In the genomic region with DNA sequence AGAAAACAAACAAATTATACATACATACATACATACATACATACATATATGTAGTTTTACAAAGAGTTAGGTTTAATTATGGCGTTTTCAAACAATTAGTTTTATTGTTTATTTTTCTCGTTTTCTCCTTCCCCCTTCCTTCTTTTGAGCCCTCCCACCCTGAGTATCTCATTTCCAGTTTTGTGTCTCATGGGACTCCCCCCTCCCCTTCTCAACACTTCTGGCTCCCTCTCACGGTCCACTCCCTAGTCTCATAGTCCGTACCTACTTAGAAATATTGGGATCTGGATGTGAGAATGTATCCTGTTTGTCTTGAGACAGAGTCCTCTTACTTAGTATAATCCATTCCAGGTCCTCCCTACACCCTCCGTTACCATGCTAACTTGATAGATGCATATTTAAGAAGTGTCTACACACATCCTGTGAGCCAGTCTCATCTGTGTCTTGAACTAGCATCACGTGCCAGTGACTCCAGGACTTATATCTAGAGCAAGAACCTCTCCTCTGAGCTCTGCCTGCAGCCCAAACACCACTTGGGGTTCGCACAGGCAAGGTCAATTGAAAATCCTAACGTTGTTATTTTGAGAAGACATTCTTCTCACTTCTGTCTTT, we compare ENCODE assay signal across 20 mouse cellular contexts.
DNase-seq lines count a peak whose midpoint lies in the region; ATAC-seq and TF ChIP-seq lines count a peak whose summit lies in the region.
"Had no signal": no experiment of that assay in that cellular context is flagged by ENCODE, and none has a peak within 500 bp of the region (broad histone marks: within the 10 kb centered on the region; RNA-seq: fewer than 3 reads in every experiment).

No protein-coding gene starts in this region.

- no peak overlapping the region for H3K9ac ChIP-seq in forebrain, postnatal 0 days
- H3K9ac ChIP-seq: embryonic facial prominence, embryonic 12.5 days; forebrain, embryonic 12.5 days had no signal

- H3K9me3 ChIP-seq in forebrain, postnatal 0 days (ENCODE audit: low read length): no peaks in the 10 kb centered on the region
- H3K9me3 ChIP-seq in forebrain, embryonic 10.5 days: no peaks in the 10 kb centered on the region
- H3K9me3 ChIP-seq: embryonic facial prominence, embryonic 10.5 days; embryonic facial prominence, embryonic 12.5 days; forebrain, embryonic 12.5 days; G1E had no signal

- no peak overlapping the region for H3K4me3 ChIP-seq in forebrain, postnatal 0 days (ENCODE audit: low read depth, low read length)
- H3K4me3 ChIP-seq in forebrain, embryonic 10.5 days: no peak overlapping the region
- H3K4me3 ChIP-seq in testis, adult 2 months (ENCODE audit: control insufficient read depth, low read depth, low read length): peak overlapping the region; percentile 41
- H3K4me3 ChIP-seq: embryonic facial prominence, embryonic 10.5 days; embryonic facial prominence, embryonic 12.5 days; forebrain, embryonic 12.5 days had no signal

- 73% methylated on average over 8 of the region's 8 CpGs for WGBS in forebrain, postnatal 0 days
- WGBS in forebrain, embryonic 10.5 days: 83% methylated on average over 8 of the region's 8 CpGs

- H3K27me3 ChIP-seq in forebrain, postnatal 0 days (ENCODE audit: insufficient read depth, low read length): no peaks in the 10 kb centered on the region
- no peaks in the 10 kb centered on the region for H3K27me3 ChIP-seq in forebrain, embryonic 10.5 days (ENCODE audit: poor library complexity, severe bottlenecking)
- no peaks in the 10 kb centered on the region for H3K27me3 ChIP-seq in testis, adult 2 months (ENCODE audit: control insufficient read depth, insufficient read depth, low read length)
- H3K27me3 ChIP-seq: embryonic facial prominence, embryonic 12.5 days; forebrain, embryonic 12.5 days; Patski had no signal

- no peak overlapping the region for H3K4me2 ChIP-seq in forebrain, postnatal 0 days (ENCODE audit: low read depth)
- H3K4me2 ChIP-seq: embryonic facial prominence, embryonic 12.5 days; forebrain, embryonic 12.5 days had no signal

- H3K36me3 ChIP-seq in forebrain, postnatal 0 days (ENCODE audit: insufficient read depth): no peaks in the 10 kb centered on the region
- H3K36me3 ChIP-seq in forebrain, embryonic 10.5 days (replicated peaks): no peaks in the 10 kb centered on the region
- no peaks in the 10 kb centered on the region for H3K36me3 ChIP-seq in testis, adult 2 months (ENCODE audit: control insufficient read depth, insufficient read depth, low read length)
- H3K36me3 ChIP-seq: embryonic facial prominence, embryonic 10.5 days; embryonic facial prominence, embryonic 12.5 days; forebrain, embryonic 12.5 days; G1E had no signal

- H3K27ac ChIP-seq in forebrain, postnatal 0 days (ENCODE audit: low read depth, low read length): no peak overlapping the region
- no peak overlapping the region for H3K27ac ChIP-seq in forebrain, embryonic 10.5 days
- no peak overlapping the region for H3K27ac ChIP-seq in testis, adult 2 months (ENCODE audit: control insufficient read depth, insufficient read depth, low read depth, low read length)
- H3K27ac ChIP-seq: embryonic facial prominence, embryonic 10.5 days; embryonic facial prominence, embryonic 12.5 days; forebrain, embryonic 12.5 days had no signal

- no peak for DNase-seq in forebrain, postnatal 0 days
- DNase-seq in forebrain, embryonic 10.5 days (ENCODE audit: extremely low spot score, low spot score): no peak
- no peak for DNase-seq in testis, postnatal 14 days (ENCODE audit: low spot score)
- DNase-seq in T-cell, adult 2 months (ENCODE audit: low spot score): no peak
- DNase-seq: adrenal gland, adult 2 months; adrenal gland, postnatal 10 days; adrenal gland, postnatal 25 days; cerebellum, adult 11 months; cerebellum, adult 18-20 months; cerebellum, adult 8-10 months; cerebellum, adult 9-11 months; cerebellum, postnatal 25 days had no signal

- TF ChIP-seq POLR2A in testis, adult 2 months (IDR thresholded peaks at IDR 0.05; ENCODE audit: control insufficient read depth, low read depth, low read length): no peak

- 0 out of 2 replicates have a peak, but pooled peaks have one; percentile 25 for ATAC-seq in forebrain, postnatal 0 days
- ATAC-seq: forebrain, embryonic 14.5 days; forebrain, embryonic 16.5 days; Patski had no signal

- no peaks in the 10 kb centered on the region for H3K4me1 ChIP-seq in forebrain, postnatal 0 days (ENCODE audit: insufficient read depth)
- H3K4me1 ChIP-seq in forebrain, embryonic 10.5 days: peaks cover 14% of the 10 kb centered on the region
- peaks cover 8% of the 10 kb centered on the region for H3K4me1 ChIP-seq in testis, adult 2 months (ENCODE audit: control insufficient read depth, insufficient read depth, low read length)
- H3K4me1 ChIP-seq: forebrain, embryonic 12.5 days had no signal

- no peak for TF ChIP-seq CTCF in forebrain, postnatal 0 days (IDR thresholded peaks at IDR 0.05; ENCODE audit: low read depth)
- TF ChIP-seq CTCF in testis, adult 2 months (IDR thresholded peaks at IDR 0.05; ENCODE audit: control insufficient read depth, insufficient read depth, insufficient replicate concordance, low read depth, low read length): no peak
